Mouse (Mus musculus) E14TG2a.4 (cell line): ENCODE results near the gene Eprs.

Experiments
- CTCF ChIP-seq: conservative IDR thresholded peaks from 2 replicates; pipeline ENCODE4 v1.5.1; 2014; ENCODE audit warnings: low read length
- NANOG ChIP-seq: IDR thresholded peaks from 2 replicates; pipeline ENCODE4 v1.6.1; 2014; ENCODE audit warnings: borderline replicate concordance, low read length, mixed read lengths
- POU5F1 ChIP-seq: IDR thresholded peaks from 2 replicates; pipeline ENCODE4 v1.6.1; 2014; ENCODE audit warnings: low read length, borderline replicate concordance

- no peak for TF ChIP-seq CTCF
- no peak for TF ChIP-seq POU5F1
- TF ChIP-seq NANOG, result no peak
Measured at GRCm38 (mm10) chr1:185431245-185431997, 68.6 kb downstream of the Eprs start.
